Mouse (Mus musculus) intestine, embryonic 14.5 days (tissue): ENCODE measurements around the gene Hccs. TPM values are rescaled to one million over a fixed set of nuclear protein-coding genes. Genes with fewer than 3 reads are reported as not detected.
A peak's percentile ranks its signal among the peaks of the same experiment; 100 is the strongest.

Experiments used
- ATAC-seq: fragments of 200-750 bp; cut with Nextera tagmentation; replicated peaks from 2 replicates; pipeline ENCODE4 v1.8.0; 2017; ENCODE audit warnings: low read depth, moderate number of reproducible peaks, moderate TSS enrichment, moderate library complexity; ENCODE audit not compliant: low FRiP score, low TSS enrichment
- DNase-seq: peaks from one replicate; pipeline ENCODE4 v3.0.0-alpha.2; 2018; ENCODE audit warnings: low spot score
- H3K27ac ChIP-seq: fragments of 300-500 bp; sonication (generic); 2 replicates; pipeline ENCODE4 v1.5.1; 2014; ENCODE audit warnings: low read depth, mild to moderate bottlenecking, control low read depth
- H3K27me3 ChIP-seq: fragments of 300-500 bp; sonication (generic); replicated peaks from 2 replicates; pipeline ENCODE4 v1.6.1; 2014; ENCODE audit warnings: low read length, control low read depth; ENCODE audit not compliant: control insufficient read depth, insufficient read depth
- H3K36me3 ChIP-seq: fragments of 300-500 bp; sonication (generic); 2 replicates; pipeline ENCODE4 v1.6.1; 2014; ENCODE audit warnings: low read length, control low read depth; ENCODE audit not compliant: control insufficient read depth, insufficient read depth
- H3K4me1 ChIP-seq: fragments of 300-500 bp; sonication (generic); replicated peaks from 2 replicates; pipeline ENCODE4 v1.6.1; 2014; ENCODE audit warnings: low read length, control low read depth, mixed read lengths; ENCODE audit not compliant: control insufficient read depth, insufficient read depth
- H3K4me2 ChIP-seq: fragments of 300-500 bp; sonication (generic); 2 replicates; pipeline ENCODE4 v1.6.1; 2014; ENCODE audit warnings: low read length
- H3K4me3 ChIP-seq: fragments of 300-500 bp; sonication (generic); 2 replicates; pipeline ENCODE4 v1.5.1; 2014; ENCODE audit warnings: low read depth, low read length, control low read depth, mixed read lengths
- H3K9ac ChIP-seq: fragments of 300-500 bp; sonication (generic); 2 replicates; pipeline ENCODE4 v1.6.1; 2014; ENCODE audit warnings: mild to moderate bottlenecking, low read length
- H3K9me3 ChIP-seq: fragments of 300-500 bp; sonication (generic); 2 replicates; pipeline ENCODE4 v1.6.1; 2016; ENCODE audit warnings: low read length, control low read depth; ENCODE audit not compliant: control insufficient read depth
- WGBS: fragments of 180-500 bp; shearing (Covaris S2); extraction: QIAGEN DNeasy Blood & Tissue Kit; methylation state at CpG from one replicate; pipeline ENCODE4 v1.1.7; 2014; 5-methylcytosine and 5-hydroxymethylcytosine counted together
- polyA plus RNA-seq: library from polyadenylated mRNA; unstranded; fragments of >200 nt; fragmentation: Nextera tagmentation; extraction: Ambion mirVana; gene quantifications from 2 replicates; pipeline ENCODE4 v1.2.1, GENCODE M21; 2014

Hccs gene
- polyA plus RNA-seq, 1 experiment from 2014 or later, result 31.4 TPM

- H3K27ac ChIP-seq, result no peak overlapping the region
- DNase-seq (no peak), ATAC-seq (no peak)
- H3K9me3 ChIP-seq, result no peaks in the 10 kb centered on the region
- H3K4me1 ChIP-seq, result no peaks in the 10 kb centered on the region
- no peak overlapping the region for H3K4me3 ChIP-seq
- H3K27me3 ChIP-seq, result no peaks in the 10 kb centered on the region
- no peaks in the 10 kb centered on the region for H3K36me3 ChIP-seq
- no peak overlapping the region for H3K4me2 ChIP-seq
- H3K9ac ChIP-seq, result no peak overlapping the region
- WGBS, result 77% methylated on average over 1 of the region's 1 CpGs
Measured at GRCm38 (mm10) chrX:169255915-169256314, 64.3 kb downstream of the Hccs start.

GRCm38 (mm10) chrX:169222357-169223062, 97.7 kb downstream of the Hccs start:
- Histone ChIP-seq H3K36me3 (no peaks in the 10 kb centered on the region), H3K4me1 (no peaks in the 10 kb centered on the region), H3K27me3 (0 out of 2 replicates have a peak, but pooled peaks cover 4% of the 10 kb centered on the region), H3K4me3 (no peak overlapping the region), H3K27ac (no peak overlapping the region), H3K9ac (no peak overlapping the region), H3K9me3 (no peaks in the 10 kb centered on the region), H3K4me2 (no peak overlapping the region)
- DNase-seq (no peak), ATAC-seq (peak; percentile 70)
- 62% methylated on average over 3 of the region's 3 CpGs for WGBS

- 70% methylated on average over 8 of the region's 8 CpGs for WGBS
- Histone ChIP-seq H3K4me2 (no peak overlapping the region), H3K9me3 (no peaks in the 10 kb centered on the region), H3K4me3 (no peak overlapping the region), H3K4me1 (no peaks in the 10 kb centered on the region), H3K27ac (no peak overlapping the region), H3K36me3 (no peaks in the 10 kb centered on the region), H3K27me3 (0 out of 2 replicates have a peak, but pooled peaks cover 4% of the 10 kb centered on the region), H3K9ac (no peak overlapping the region)
- ATAC-seq, result no peak
- DNase-seq, result no peak
Measured at GRCm38 (mm10) chrX:169220064-169220463, 100.1 kb downstream of the Hccs start.

- Histone ChIP-seq H3K9me3 (no peaks in the 10 kb centered on the region), H3K27ac (no peak overlapping the region), H3K9ac (no peak overlapping the region), H3K4me3 (no peak overlapping the region), H3K36me3 (no peaks in the 10 kb centered on the region), H3K27me3 (0 out of 2 replicates have a peak, but pooled peaks cover 2% of the 10 kb centered on the region), H3K4me1 (no peaks in the 10 kb centered on the region), H3K4me2 (no peak overlapping the region)
- ATAC-seq (peak; percentile 70; the same call in 1 of the 2 replicates), DNase-seq (no peak)
- 69% methylated on average over 3 of the region's 3 CpGs for WGBS
Measured at GRCm38 (mm10) chrX:169210019-169210418, 110.2 kb downstream of the Hccs start.

Other genes starting within 250 kb of the Hccs start
- gene Amelx, start 133.2 kb downstream of the Hccs start, polyA plus RNA-seq, result not detected in 2 replicates